Mouse (Mus musculus): ENCODE measurements around the gene Toe1. TPM values are rescaled to one million over a fixed set of nuclear protein-coding genes. Genes with fewer than 3 reads are reported as not detected.

Gene Toe1
- polyA plus RNA-seq, 1 experiment, result 11.9 TPM

GRCm38 (mm10) chr4:116787985-116788760 lies 19.3 kb downstream of the Toe1 start:
- H3K27ac ChIP-seq (ENCODE audit: control insufficient read depth, insufficient read depth, low read depth, low read length, poor library complexity), result peak overlapping the region; percentile 62; the same call in 1 of the 2 replicates
- H3K4me1 ChIP-seq (ENCODE audit: control insufficient read depth, insufficient read depth, low read length), result no peaks in the 10 kb centered on the region
- 13% methylated on average over 7 of the region's 7 CpGs for WGBS
- TF ChIP-seq POLR2A (IDR thresholded peaks at IDR 0.05; ENCODE audit: borderline replicate concordance, control insufficient read depth, low read depth, low read length), result no peak
- no peak for TF ChIP-seq CTCF (IDR thresholded peaks at IDR 0.05; ENCODE audit: control insufficient read depth, insufficient read depth, low read length)
- H3K4me3 ChIP-seq (replicated peaks; ENCODE audit: control insufficient read depth, low read depth, low read length), result no peak overlapping the region

GRCm38 (mm10) chr4:116786587-116786986 lies 20.9 kb downstream of the Toe1 start:
- H3K4me3 ChIP-seq (replicated peaks; ENCODE audit: control insufficient read depth, low read depth, low read length), result no peak overlapping the region
- no peak overlapping the region for H3K27ac ChIP-seq (ENCODE audit: control insufficient read depth, insufficient read depth, low read depth, low read length, poor library complexity)
- WGBS, result 90% methylated on average over 1 of the region's 1 CpGs
- TF ChIP-seq CTCF (IDR thresholded peaks at IDR 0.05; ENCODE audit: control insufficient read depth, insufficient read depth, low read length) (peak; percentile 32; the same call in 1 of the 2 replicates), POLR2A (IDR thresholded peaks at IDR 0.05; ENCODE audit: borderline replicate concordance, control insufficient read depth, low read depth, low read length) (no peak)
- H3K4me1 ChIP-seq (ENCODE audit: control insufficient read depth, insufficient read depth, low read length), result no peaks in the 10 kb centered on the region; the same call in 1 of the 2 replicates

- Histone ChIP-seq H3K4me3 (replicated peaks; ENCODE audit: control insufficient read depth, low read depth, low read length) (no peak overlapping the region), H3K27ac (ENCODE audit: control insufficient read depth, insufficient read depth, low read depth, low read length, poor library complexity) (no peak overlapping the region), H3K4me1 (ENCODE audit: control insufficient read depth, insufficient read depth, low read length) (peaks cover 2% of the 10 kb centered on the region)
- TF ChIP-seq POLR2A (IDR thresholded peaks at IDR 0.05; ENCODE audit: borderline replicate concordance, control insufficient read depth, low read depth, low read length) (no peak), CTCF (IDR thresholded peaks at IDR 0.05; ENCODE audit: control insufficient read depth, insufficient read depth, low read length) (no peak)
- WGBS, result 88% methylated on average over 8 of the region's 8 CpGs
Observed at GRCm38 (mm10) chr4:116782171-116782570, 25.3 kb downstream of the Toe1 start.

- H3K4me3 ChIP-seq (replicated peaks; ENCODE audit: control insufficient read depth, low read depth, low read length), result no peak overlapping the region
- WGBS, result 34% methylated on average over 2 of the region's 2 CpGs
- peaks cover 3% of the 10 kb centered on the region for H3K4me1 ChIP-seq (ENCODE audit: control insufficient read depth, insufficient read depth, low read length)
- no peak for TF ChIP-seq POLR2A (IDR thresholded peaks at IDR 0.05; ENCODE audit: borderline replicate concordance, control insufficient read depth, low read depth, low read length)
- TF ChIP-seq CTCF (IDR thresholded peaks at IDR 0.05; ENCODE audit: control insufficient read depth, insufficient read depth, low read length), result no peak
- peak overlapping the region; percentile 69; the same call in 1 of the 2 replicates for H3K27ac ChIP-seq (ENCODE audit: control insufficient read depth, insufficient read depth, low read depth, low read length, poor library complexity)
Observed at GRCm38 (mm10) chr4:116781366-116781765, 26.1 kb downstream of the Toe1 start.

GRCm38 (mm10) chr4:116780541-116780940 lies 26.9 kb downstream of the Toe1 start:
- peaks cover 4% of the 10 kb centered on the region for H3K4me1 ChIP-seq (ENCODE audit: control insufficient read depth, insufficient read depth, low read length)
- 70% methylated on average over 2 of the region's 2 CpGs for WGBS
- no peak overlapping the region for H3K4me3 ChIP-seq (replicated peaks; ENCODE audit: control insufficient read depth, low read depth, low read length)
- H3K27ac ChIP-seq (ENCODE audit: control insufficient read depth, insufficient read depth, low read depth, low read length, poor library complexity), result 0 out of 2 replicates have a peak overlapping the region, but pooled peaks have one; percentile 10
- TF ChIP-seq POLR2A (IDR thresholded peaks at IDR 0.05; ENCODE audit: borderline replicate concordance, control insufficient read depth, low read depth, low read length) (no peak), CTCF (IDR thresholded peaks at IDR 0.05; ENCODE audit: control insufficient read depth, insufficient read depth, low read length) (no peak)

GRCm38 (mm10) chr4:116777079-116777478 lies 30.4 kb downstream of the Toe1 start:
- TF ChIP-seq CTCF (IDR thresholded peaks at IDR 0.05; ENCODE audit: control insufficient read depth, insufficient read depth, low read length), result no peak
- no peak for TF ChIP-seq POLR2A (IDR thresholded peaks at IDR 0.05; ENCODE audit: borderline replicate concordance, control insufficient read depth, low read depth, low read length)
- Histone ChIP-seq H3K27ac (ENCODE audit: control insufficient read depth, insufficient read depth, low read depth, low read length, poor library complexity) (no peak overlapping the region), H3K4me1 (ENCODE audit: control insufficient read depth, insufficient read depth, low read length) (peaks cover 4% of the 10 kb centered on the region), H3K4me3 (replicated peaks; ENCODE audit: control insufficient read depth, low read depth, low read length) (no peak overlapping the region)
- WGBS, result 60% methylated on average over 3 of the region's 3 CpGs

GRCm38 (mm10) chr4:116776391-116776790 lies 31.0 kb downstream of the Toe1 start:
- H3K27ac ChIP-seq (ENCODE audit: control insufficient read depth, insufficient read depth, low read depth, low read length, poor library complexity), result no peak overlapping the region
- 78% methylated on average over 5 of the region's 5 CpGs for WGBS
- H3K4me3 ChIP-seq (replicated peaks; ENCODE audit: control insufficient read depth, low read depth, low read length), result no peak overlapping the region
- H3K4me1 ChIP-seq (ENCODE audit: control insufficient read depth, insufficient read depth, low read length), result peaks cover 4% of the 10 kb centered on the region
- TF ChIP-seq CTCF (IDR thresholded peaks at IDR 0.05; ENCODE audit: control insufficient read depth, insufficient read depth, low read length) (no peak), POLR2A (IDR thresholded peaks at IDR 0.05; ENCODE audit: borderline replicate concordance, control insufficient read depth, low read depth, low read length) (no peak)

- peak overlapping the region; percentile 69 for H3K27ac ChIP-seq (ENCODE audit: control insufficient read depth, insufficient read depth, low read depth, low read length, poor library complexity)
- H3K4me3 ChIP-seq (replicated peaks; ENCODE audit: control insufficient read depth, low read depth, low read length), result no peak overlapping the region
- no peak for TF ChIP-seq POLR2A (IDR thresholded peaks at IDR 0.05; ENCODE audit: borderline replicate concordance, control insufficient read depth, low read depth, low read length)
- no peak for TF ChIP-seq CTCF (IDR thresholded peaks at IDR 0.05; ENCODE audit: control insufficient read depth, insufficient read depth, low read length)
Observed at GRCm38 (mm10) chr4:116769060-116769459, 38.4 kb downstream of the Toe1 start.

More at GRCm38 (mm10) chr4:116769060-116769459, 38.4 kb downstream of the Toe1 start:
- H3K4me1 ChIP-seq (ENCODE audit: control insufficient read depth, insufficient read depth, low read length), result no peaks in the 10 kb centered on the region; the same call in 1 of the 2 replicates
